Mouse (Mus musculus) hindbrain, embryonic 12.5 days (tissue): ENCODE results near the gene Lce1j. TPM values are rescaled to one million over a fixed set of nuclear protein-coding genes. Genes with fewer than 3 reads are reported as not detected.

Source experiments
- polyA plus RNA-seq: library from polyadenylated mRNA; unstranded; fragments of >200 nt; fragmentation: Nextera tagmentation; extraction: Ambion mirVana; gene quantifications from 2 replicates; pipeline ENCODE4 v1.2.1, GENCODE M21; 2016

The Lce1j gene
- polyA plus RNA-seq, 1 experiment from 2014 or later: not detected

Other genes with a start within 250 kb of the Lce1j start
- gene Ivl, start 216.8 kb downstream of the Lce1j start, polyA plus RNA-seq: 0.14 TPM in 1 of 2 replicates, not detected in the other
- gene Smcp, start 201.5 kb downstream of the Lce1j start, polyA plus RNA-seq: not detected in 2 replicates
- gene 2210017I01Rik, start 183.0 kb downstream of the Lce1j start, polyA plus RNA-seq: not detected in 2 replicates
- not detected in 2 replicates for gene Lce6a, start 168.9 kb downstream of the Lce1j start, polyA plus RNA-seq
- not detected in 2 replicates for gene Lce1a1, start 142.2 kb downstream of the Lce1j start, polyA plus RNA-seq
- not detected in 2 replicates for gene Lce1b, start 133.6 kb downstream of the Lce1j start, polyA plus RNA-seq
- not detected in 2 replicates for gene Lce1a2, start 120.2 kb downstream of the Lce1j start, polyA plus RNA-seq
- gene Lce1c, start 111.3 kb downstream of the Lce1j start, polyA plus RNA-seq: not detected in 2 replicates
- not detected in 2 replicates for gene Lce1d, start 103.3 kb downstream of the Lce1j start, polyA plus RNA-seq
- gene Lce1e, start 81.4 kb downstream of the Lce1j start, polyA plus RNA-seq: not detected in 2 replicates
- gene Lce1f, start 70.2 kb downstream of the Lce1j start, polyA plus RNA-seq: not detected in 2 replicates
- gene Gm38119, start 51.4 kb downstream of the Lce1j start, polyA plus RNA-seq: not detected in 2 replicates
- gene Lce1g, start 38.2 kb downstream of the Lce1j start, polyA plus RNA-seq: not detected in 2 replicates
- gene Lce1h, start 25.4 kb downstream of the Lce1j start, polyA plus RNA-seq: not detected in 2 replicates
- gene Lce1i, start 11.6 kb downstream of the Lce1j start, polyA plus RNA-seq: not detected in 2 replicates
- gene Lce1k, start 17.4 kb upstream of the Lce1j start, polyA plus RNA-seq: not detected in 2 replicates
- not detected in 2 replicates for gene Kprp, start 36.7 kb upstream of the Lce1j start, polyA plus RNA-seq
- not detected in 2 replicates for gene Lce1l, start 60.8 kb upstream of the Lce1j start, polyA plus RNA-seq
- not detected in 2 replicates for gene 2310050C09Rik, start 79.7 kb upstream of the Lce1j start, polyA plus RNA-seq
- not detected in 2 replicates for gene Lce3a, start 135.7 kb upstream of the Lce1j start, polyA plus RNA-seq
- not detected in 2 replicates for gene Lce3b, start 142.5 kb upstream of the Lce1j start, polyA plus RNA-seq
- not detected in 2 replicates for gene Lce3c, start 154.0 kb upstream of the Lce1j start, polyA plus RNA-seq
- gene Lce3d, start 166.9 kb upstream of the Lce1j start, polyA plus RNA-seq: not detected in 2 replicates
- gene Lce3e, start 176.5 kb upstream of the Lce1j start, polyA plus RNA-seq: not detected in 2 replicates
- 0.42 TPM in 1 of 2 replicates, not detected in the other for gene Lce3f, start 201.7 kb upstream of the Lce1j start, polyA plus RNA-seq
- gene Crct1, start 225.2 kb upstream of the Lce1j start, polyA plus RNA-seq: 0.41 TPM in 1 of 2 replicates, not detected in the other
- gene Lce1m, start 228.5 kb upstream of the Lce1j start, polyA plus RNA-seq: not detected in 2 replicates